Mouse (Mus musculus): ENCODE measurements at regions not wholly inside any gene's neighbourhood (a gene's known extent, or its start where the extent isn't known, plus 50 kb on each side); places are given as distances from the start of the nearest gene placed in this dataset.

GRCm38 (mm10) chr1:76638010-76638400 lies 876.9 kb downstream of the Epha4 start:
- no peak overlapping the region for H3K4me3 ChIP-seq
- 37% methylated on average over 5 of the region's 5 CpGs for WGBS
- H3K9ac ChIP-seq = no peak overlapping the region
- H3K9me3 ChIP-seq (replicated peaks) = no peaks in the 10 kb centered on the region
- no peak for ATAC-seq (replicated peaks; ENCODE audit: insufficient number of reproducible peaks, insufficient read depth, low FRiP score, low read depth)
- H3K27ac ChIP-seq = no peak overlapping the region
- H3K27me3 ChIP-seq = no peaks in the 10 kb centered on the region
- H3K4me2 ChIP-seq = no peak overlapping the region
- H3K36me3 ChIP-seq = no peaks in the 10 kb centered on the region
- H3K4me1 ChIP-seq (replicated peaks) = no peaks in the 10 kb centered on the region

GRCm38 (mm10) chr1:76641181-76641711 lies 873.6 kb downstream of the Epha4 start:
- H3K4me1 ChIP-seq (replicated peaks) = no peaks in the 10 kb centered on the region
- H3K4me2 ChIP-seq = no peak overlapping the region
- H3K9ac ChIP-seq = no peak overlapping the region
- no peak overlapping the region for H3K4me3 ChIP-seq
- H3K9me3 ChIP-seq (replicated peaks) = no peaks in the 10 kb centered on the region
- WGBS = 67% methylated on average over 3 of the region's 3 CpGs
- no peaks in the 10 kb centered on the region for H3K36me3 ChIP-seq
- no peaks in the 10 kb centered on the region for H3K27me3 ChIP-seq
- no peak for ATAC-seq (replicated peaks; ENCODE audit: insufficient number of reproducible peaks, insufficient read depth, low FRiP score, low read depth)
- H3K27ac ChIP-seq = no peak overlapping the region

GRCm38 (mm10) chr1:76642703-76643102 lies 872.2 kb downstream of the Epha4 start:
- no peak overlapping the region for H3K27ac ChIP-seq
- 76% methylated on average over 6 of the region's 6 CpGs for WGBS
- H3K27me3 ChIP-seq = no peaks in the 10 kb centered on the region

GRCm38 (mm10) chr1:76644895-76645294 lies 870.0 kb downstream of the Epha4 start:
- H3K4me1 ChIP-seq (replicated peaks) = no peaks in the 10 kb centered on the region
- no peak overlapping the region for H3K27ac ChIP-seq
- H3K4me2 ChIP-seq = no peak overlapping the region
- H3K4me3 ChIP-seq = no peak overlapping the region
- 32% methylated on average over 3 of the region's 3 CpGs for WGBS
- H3K36me3 ChIP-seq = no peaks in the 10 kb centered on the region
- no peak overlapping the region for H3K9ac ChIP-seq
- no peak for ATAC-seq (replicated peaks; ENCODE audit: insufficient number of reproducible peaks, insufficient read depth, low FRiP score, low read depth)
- no peaks in the 10 kb centered on the region for H3K27me3 ChIP-seq
- H3K9me3 ChIP-seq (replicated peaks) = no peaks in the 10 kb centered on the region

More at GRCm38 (mm10) chr1:76642703-76643102, 872.2 kb downstream of the Epha4 start:
- Histone ChIP-seq H3K4me3 (no peak overlapping the region), H3K9me3 (replicated peaks) (no peaks in the 10 kb centered on the region), H3K36me3 (no peaks in the 10 kb centered on the region), H3K9ac (no peak overlapping the region), H3K4me2 (no peak overlapping the region), H3K4me1 (replicated peaks) (no peaks in the 10 kb centered on the region)
- ATAC-seq (replicated peaks; ENCODE audit: insufficient number of reproducible peaks, insufficient read depth, low FRiP score, low read depth) = no peak

- 65% methylated on average over 1 of the region's 1 CpGs for WGBS
- peaks cover 11% of the 10 kb centered on the region; the same call in 1 of the 2 replicates for H3K4me1 ChIP-seq (replicated peaks)
- H3K9me3 ChIP-seq (replicated peaks) = no peaks in the 10 kb centered on the region
- H3K36me3 ChIP-seq = no peaks in the 10 kb centered on the region
- no peak overlapping the region for H3K9ac ChIP-seq
- H3K27me3 ChIP-seq = no peaks in the 10 kb centered on the region
- H3K27ac ChIP-seq = no peak overlapping the region
- H3K4me2 ChIP-seq = no peak overlapping the region
- no peak for ATAC-seq (replicated peaks; ENCODE audit: insufficient number of reproducible peaks, insufficient read depth, low FRiP score, low read depth)
- H3K4me3 ChIP-seq = no peak overlapping the region
These were observed 860.1 kb downstream of the Epha4 start for GRCm38 (mm10) chr1:76654826-76655225.

- Histone ChIP-seq H3K4me3 (no peak overlapping the region), H3K4me1 (replicated peaks) (peaks cover 11% of the 10 kb centered on the region; the same call in 1 of the 2 replicates), H3K27ac (peak overlapping the region; percentile 60; the same call in 1 of the 2 replicates), H3K9me3 (replicated peaks) (no peaks in the 10 kb centered on the region), H3K27me3 (no peaks in the 10 kb centered on the region), H3K36me3 (no peaks in the 10 kb centered on the region), H3K4me2 (no peak overlapping the region), H3K9ac (no peak overlapping the region)
- 21% methylated on average over 4 of the region's 4 CpGs for WGBS
- ATAC-seq (replicated peaks; ENCODE audit: insufficient number of reproducible peaks, insufficient read depth, low FRiP score, low read depth) = peak; percentile 77
These were observed 856.7 kb downstream of the Epha4 start for GRCm38 (mm10) chr1:76658228-76658627.

- no peaks in the 10 kb centered on the region for H3K27me3 ChIP-seq
- H3K27ac ChIP-seq = no peak overlapping the region
- no peak overlapping the region for H3K4me3 ChIP-seq
- no peak overlapping the region for H3K9ac ChIP-seq
- 85% methylated on average over 3 of the region's 3 CpGs for WGBS
- no peaks in the 10 kb centered on the region for H3K36me3 ChIP-seq
- peaks cover 11% of the 10 kb centered on the region; the same call in 1 of the 2 replicates for H3K4me1 ChIP-seq (replicated peaks)
- H3K4me2 ChIP-seq = no peak overlapping the region
- no peak for ATAC-seq (replicated peaks; ENCODE audit: insufficient number of reproducible peaks, insufficient read depth, low FRiP score, low read depth)
- no peaks in the 10 kb centered on the region for H3K9me3 ChIP-seq (replicated peaks)
These were observed 854.7 kb downstream of the Epha4 start for GRCm38 (mm10) chr1:76660146-76660545.

GRCm38 (mm10) chr1:76664381-76664780 lies 850.5 kb downstream of the Epha4 start:
- Histone ChIP-seq H3K4me1 (replicated peaks) (no peaks in the 10 kb centered on the region), H3K27me3 (no peaks in the 10 kb centered on the region), H3K9ac (no peak overlapping the region), H3K4me2 (no peak overlapping the region), H3K9me3 (replicated peaks) (no peaks in the 10 kb centered on the region), H3K4me3 (no peak overlapping the region), H3K36me3 (no peaks in the 10 kb centered on the region), H3K27ac (no peak overlapping the region)
- 80% methylated on average over 4 of the region's 4 CpGs for WGBS
- no peak for ATAC-seq (replicated peaks; ENCODE audit: insufficient number of reproducible peaks, insufficient read depth, low FRiP score, low read depth)

- Histone ChIP-seq H3K9me3 (replicated peaks) (no peaks in the 10 kb centered on the region), H3K4me3 (no peak overlapping the region), H3K36me3 (no peaks in the 10 kb centered on the region), H3K4me1 (replicated peaks) (no peaks in the 10 kb centered on the region), H3K27me3 (no peaks in the 10 kb centered on the region), H3K4me2 (no peak overlapping the region), H3K27ac (no peak overlapping the region), H3K9ac (no peak overlapping the region)
- no peak for ATAC-seq (replicated peaks; ENCODE audit: insufficient number of reproducible peaks, insufficient read depth, low FRiP score, low read depth)
- 43% methylated on average over 6 of the region's 6 CpGs for WGBS
These were observed 838.1 kb downstream of the Epha4 start for GRCm38 (mm10) chr1:76676836-76677235.

GRCm38 (mm10) chr1:76705556-76705955 lies 809.3 kb downstream of the Epha4 start:
- H3K27ac ChIP-seq = no peak overlapping the region
- H3K4me3 ChIP-seq = no peak overlapping the region
- no peaks in the 10 kb centered on the region for H3K36me3 ChIP-seq
- H3K9me3 ChIP-seq (replicated peaks) = no peaks in the 10 kb centered on the region
- H3K27me3 ChIP-seq = no peaks in the 10 kb centered on the region
- no peak overlapping the region for H3K4me2 ChIP-seq
- no peaks in the 10 kb centered on the region for H3K4me1 ChIP-seq (replicated peaks)
- 68% methylated on average over 2 of the region's 2 CpGs for WGBS
- H3K9ac ChIP-seq = no peak overlapping the region
- no peak for ATAC-seq (replicated peaks; ENCODE audit: insufficient number of reproducible peaks, insufficient read depth, low FRiP score, low read depth)

- no peak for ATAC-seq (replicated peaks; ENCODE audit: insufficient number of reproducible peaks, insufficient read depth, low FRiP score, low read depth)
These were observed 797.1 kb downstream of the Epha4 start for GRCm38 (mm10) chr1:76717639-76718292.

GRCm38 (mm10) chr1:76724453-76724852 lies 790.4 kb downstream of the Epha4 start:
- 71% methylated on average over 3 of the region's 3 CpGs for WGBS
- H3K4me3 ChIP-seq = no peak overlapping the region
- no peaks in the 10 kb centered on the region for H3K36me3 ChIP-seq
- no peak overlapping the region for H3K9ac ChIP-seq
- ATAC-seq (replicated peaks; ENCODE audit: insufficient number of reproducible peaks, insufficient read depth, low FRiP score, low read depth) = no peak
- no peaks in the 10 kb centered on the region for H3K4me1 ChIP-seq (replicated peaks)
- no peaks in the 10 kb centered on the region for H3K27me3 ChIP-seq
- H3K4me2 ChIP-seq = no peak overlapping the region
- no peak overlapping the region for H3K27ac ChIP-seq
- H3K9me3 ChIP-seq (replicated peaks) = no peaks in the 10 kb centered on the region

More at GRCm38 (mm10) chr1:76717639-76718292, 797.1 kb downstream of the Epha4 start:
- H3K4me1 ChIP-seq (replicated peaks) = no peaks in the 10 kb centered on the region
- H3K4me3 ChIP-seq = no peak overlapping the region
- H3K27ac ChIP-seq = no peak overlapping the region
- 81% methylated on average over 11 of the region's 11 CpGs for WGBS
- H3K36me3 ChIP-seq = no peaks in the 10 kb centered on the region
- H3K4me2 ChIP-seq = no peak overlapping the region
- H3K9me3 ChIP-seq (replicated peaks) = no peaks in the 10 kb centered on the region
- no peaks in the 10 kb centered on the region for H3K27me3 ChIP-seq
- no peak overlapping the region for H3K9ac ChIP-seq
